Mouse (Mus musculus): ENCODE measurements around the gene 4930503B20Rik.

- TF ChIP-seq CTCF (IDR thresholded peaks at IDR 0.05; ENCODE audit: low read depth): no peak
- no peak for TF ChIP-seq EP300 (IDR thresholded peaks at IDR 0.05; ENCODE audit: low read depth)
Observed at GRCm38 (mm10) chr3:146615496-146615895, 35.6 kb downstream of the 4930503B20Rik start, which contains the start of gene Dnase2b.
